Mouse (Mus musculus): ENCODE results near the gene H1foo.

H1foo gene

GRCm38 (mm10) chr6:115927292-115928242 lies 17.2 kb upstream of the H1foo start:
- no peak for DNase-seq (ENCODE audit: low spot score)

GRCm38 (mm10) chr6:115930018-115930417 lies 14.7 kb upstream of the H1foo start:
- no peak for DNase-seq (ENCODE audit: low spot score)

- no peak for DNase-seq (ENCODE audit: low spot score)
These were observed 13.1 kb upstream of the H1foo start, which contains the start of gene Rho for GRCm38 (mm10) chr6:115931639-115932038. Gene Rho (plus strand): TSS chr6:115931748.

- peak; percentile 65 for DNase-seq (ENCODE audit: low spot score)
These were observed 12.3 kb upstream of the H1foo start for GRCm38 (mm10) chr6:115932391-115932790.

DNA sequence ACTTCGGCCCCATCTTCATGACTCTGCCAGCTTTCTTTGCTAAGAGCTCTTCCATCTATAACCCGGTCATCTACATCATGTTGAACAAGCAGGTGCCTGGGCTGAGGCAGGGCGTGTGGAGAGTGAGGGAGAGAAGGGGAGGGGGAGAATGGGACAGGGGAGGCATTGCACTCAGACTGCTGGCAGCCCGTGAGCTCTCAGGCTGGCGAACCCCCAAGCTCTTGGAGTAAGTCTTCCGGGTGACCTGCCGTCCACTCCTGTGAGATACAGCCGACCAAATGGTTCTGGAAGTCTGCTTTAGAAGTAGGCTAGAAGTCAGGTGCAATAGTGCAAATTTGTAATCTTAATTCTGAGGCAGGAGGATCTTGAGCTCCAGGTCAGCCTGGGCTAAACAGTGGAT lies 9.2 kb upstream of the H1foo start:
- no peak for DNase-seq (ENCODE audit: low spot score)

GRCm38 (mm10) chr6:115938011-115938410 lies 6.7 kb upstream of the H1foo start:
- DNase-seq (ENCODE audit: low spot score): no peak

DNA sequence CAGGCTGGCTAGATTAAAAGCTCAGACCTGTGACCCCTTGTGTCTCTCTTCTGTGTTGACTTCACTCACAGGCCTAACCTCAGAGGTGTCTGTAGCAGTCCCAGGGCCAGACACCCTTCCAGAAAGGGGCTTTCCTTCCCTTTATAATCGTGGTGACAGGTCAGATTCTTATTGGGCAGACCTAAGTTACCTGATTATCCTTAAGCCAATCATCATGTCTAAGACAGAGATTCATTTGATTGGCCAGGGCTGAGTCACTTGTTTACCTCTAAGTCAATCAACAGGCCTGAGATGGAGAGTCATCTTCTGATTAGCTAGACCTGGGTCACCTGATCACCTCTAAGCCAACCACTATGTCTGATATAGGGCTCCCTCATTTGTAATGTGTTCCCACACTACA lies 5.9 kb upstream of the H1foo start:
- no peak for DNase-seq (ENCODE audit: low spot score)

DNA sequence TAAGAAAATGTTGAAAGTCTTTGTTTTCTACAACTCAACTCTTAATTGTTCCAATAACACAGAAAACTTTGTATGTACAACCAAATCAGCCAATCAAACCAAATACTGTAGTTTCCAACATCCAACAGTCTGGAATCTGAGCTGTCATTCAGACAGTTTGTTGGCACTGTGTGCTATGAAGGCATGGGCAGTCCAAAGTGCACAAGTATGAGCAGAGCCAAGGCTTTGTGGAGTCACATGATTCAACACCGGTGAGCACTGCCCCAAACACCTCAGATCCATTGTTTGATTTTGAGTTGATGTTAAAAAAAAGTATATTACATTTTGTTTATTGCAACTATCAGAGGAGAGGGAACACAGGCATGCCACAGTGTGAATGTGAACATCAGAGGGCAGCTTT lies 4.1 kb upstream of the H1foo start:
- DNase-seq (ENCODE audit: low spot score): no peak

GRCm38 (mm10) chr6:115941128-115941527 lies 3.6 kb upstream of the H1foo start:
- no peak for DNase-seq (ENCODE audit: low spot score)

GRCm38 (mm10) chr6:115943498-115944427 lies 975 bp upstream of the H1foo start:
- peak; percentile 59 for DNase-seq (ENCODE audit: low spot score)

DNA sequence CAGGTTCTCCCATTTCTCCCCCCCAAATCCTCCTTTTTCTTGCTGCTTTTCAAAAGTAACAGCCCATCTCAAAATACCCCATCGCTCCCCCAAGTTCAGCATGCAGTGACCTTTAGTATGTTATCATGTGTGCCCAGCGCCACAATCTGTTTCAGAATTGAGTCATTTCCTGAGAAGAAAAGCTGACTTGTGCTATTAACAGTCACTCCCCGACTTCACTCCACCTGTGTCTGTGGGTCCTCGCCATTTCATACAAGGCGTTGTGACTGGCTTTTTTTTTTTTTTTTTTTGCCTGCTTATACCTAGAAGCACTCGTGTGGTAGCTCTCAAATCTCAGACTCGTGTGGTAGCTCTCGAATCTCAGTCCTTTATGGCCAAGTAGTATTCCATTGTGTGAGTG lies 895 bp downstream of the H1foo start:
- DNase-seq (ENCODE audit: low spot score): no peak

DNA sequence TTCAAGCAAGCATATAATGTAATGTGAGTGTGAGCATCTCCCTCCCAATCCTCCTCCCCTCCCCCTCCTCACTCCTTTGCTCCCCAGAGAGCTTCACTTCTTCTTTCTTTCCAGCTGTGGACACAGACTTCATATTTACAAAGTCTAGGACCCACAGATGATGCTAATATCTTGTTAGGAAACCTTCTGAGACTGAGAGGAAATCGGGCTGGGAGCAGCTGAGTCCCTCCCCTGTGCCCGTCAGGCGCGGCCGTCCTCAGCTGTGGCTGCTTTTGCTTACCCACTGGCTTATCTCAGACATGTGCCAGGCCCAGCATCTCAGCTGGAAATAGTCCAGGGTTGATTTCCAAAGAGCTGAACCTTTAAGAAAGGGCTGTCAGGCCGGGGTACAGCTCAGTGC lies 1.7 kb downstream of the H1foo start:
- DNase-seq (ENCODE audit: low spot score): peak; percentile 61

GRCm38 (mm10) chr6:115954506-115955074 lies 9.9 kb downstream of the H1foo start:
- no peak for DNase-seq (ENCODE audit: low spot score)

DNA sequence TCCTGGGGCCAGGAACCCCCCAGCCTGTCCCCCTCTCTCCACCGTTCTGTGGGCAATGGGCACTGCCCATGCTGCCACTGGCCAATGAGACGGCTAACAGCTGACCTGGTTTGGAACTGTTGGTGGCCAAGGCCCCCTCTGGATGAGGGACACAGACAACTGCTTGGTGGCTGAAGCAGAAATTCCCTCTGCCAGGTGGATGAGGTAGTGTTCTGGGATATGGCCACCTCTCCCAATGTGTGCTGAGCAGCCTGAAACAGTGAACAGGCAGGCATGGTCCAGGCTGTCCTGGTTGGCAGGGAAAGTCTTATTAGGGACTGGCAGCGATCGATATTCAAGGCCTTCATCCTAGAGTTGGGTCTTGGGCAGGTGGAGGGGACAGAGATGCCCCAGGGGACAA lies 10.4 kb downstream of the H1foo start:
- DNase-seq (ENCODE audit: low spot score): no peak

- no peak for DNase-seq (ENCODE audit: low spot score)
These were observed 10.9 kb downstream of the H1foo start for GRCm38 (mm10) chr6:115955664-115956063.

DNA sequence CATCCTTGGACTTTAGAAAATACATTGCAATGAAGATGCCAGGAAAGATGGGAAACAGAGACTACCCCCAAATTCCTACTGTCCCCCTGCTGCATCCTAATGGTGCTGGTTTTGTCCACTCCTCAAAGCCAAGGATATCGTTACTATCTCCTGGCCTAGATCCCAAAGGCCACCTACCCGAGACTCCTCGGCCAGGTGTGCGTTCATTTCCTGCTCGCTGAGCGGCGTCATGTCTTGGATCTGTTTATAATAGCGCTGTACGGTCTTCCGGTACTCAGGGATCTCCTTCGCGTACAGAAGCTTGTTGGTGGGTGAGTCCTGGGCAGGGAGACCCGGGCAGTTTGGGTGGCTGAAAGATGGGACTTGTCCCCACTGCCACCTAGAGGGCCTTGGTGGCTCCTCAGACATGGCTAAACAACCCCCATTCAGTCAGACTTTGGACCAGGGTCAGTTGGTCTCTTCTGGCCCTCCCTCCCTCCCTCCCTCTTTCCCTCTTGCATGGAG lies 11.7 kb downstream of the H1foo start:
- no peak for DNase-seq (ENCODE audit: low spot score)

DNA sequence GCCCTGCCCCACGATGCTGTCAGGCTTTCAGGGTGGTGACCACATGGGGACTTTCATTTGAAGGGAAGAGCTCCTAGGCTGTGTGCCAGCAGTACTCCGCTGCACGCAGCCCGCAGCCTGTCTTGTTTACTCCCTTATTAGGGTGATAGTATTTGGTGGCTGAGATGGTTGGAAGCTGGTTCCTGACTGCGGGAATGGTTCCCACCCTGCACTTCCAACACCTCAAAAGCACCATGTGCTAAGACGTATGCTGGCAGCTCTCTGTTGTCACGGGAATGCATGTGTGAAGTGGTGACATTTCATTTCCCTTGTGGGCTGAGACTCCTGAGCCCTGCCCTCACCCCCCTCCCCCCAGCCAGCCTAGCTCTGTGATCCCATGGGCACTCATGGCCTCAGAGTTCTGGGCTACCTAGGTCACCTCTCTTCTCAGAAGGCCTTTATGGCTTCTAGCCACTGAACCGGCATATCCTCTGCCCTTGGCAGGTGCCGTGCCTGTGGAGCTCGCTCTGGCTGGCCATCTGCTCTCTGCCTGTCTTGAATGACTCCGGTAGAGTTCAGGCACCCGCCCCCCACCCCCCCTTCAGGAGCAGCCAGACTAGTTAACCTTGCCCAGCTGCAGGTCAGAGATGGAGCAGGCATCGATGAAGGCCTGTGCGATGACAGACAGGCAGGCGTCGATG lies 12.3 kb downstream of the H1foo start:
- peak; percentile 34 for DNase-seq (ENCODE audit: low spot score)

GRCm38 (mm10) chr6:115957681-115958080 lies 12.9 kb downstream of the H1foo start:
- peak; percentile 67 for DNase-seq (ENCODE audit: low spot score)

GRCm38 (mm10) chr6:115958445-115958844 lies 13.7 kb downstream of the H1foo start:
- no peak for DNase-seq (ENCODE audit: low spot score)

GRCm38 (mm10) chr6:115959151-115959691 lies 14.5 kb downstream of the H1foo start:
- DNase-seq (ENCODE audit: low spot score): peak; percentile 71

- DNase-seq (ENCODE audit: low spot score): no peak
These were observed 15.6 kb downstream of the H1foo start for GRCm38 (mm10) chr6:115960322-115960721.
